Mouse (Mus musculus): ENCODE measurements around the gene Pard3. TPM values are rescaled to one million over a fixed set of nuclear protein-coding genes. Genes with fewer than 3 reads are reported as not detected.

The Pard3 gene
- polyA plus RNA-seq, 2 experiments = 39.1 to 43.3 TPM

DNA sequence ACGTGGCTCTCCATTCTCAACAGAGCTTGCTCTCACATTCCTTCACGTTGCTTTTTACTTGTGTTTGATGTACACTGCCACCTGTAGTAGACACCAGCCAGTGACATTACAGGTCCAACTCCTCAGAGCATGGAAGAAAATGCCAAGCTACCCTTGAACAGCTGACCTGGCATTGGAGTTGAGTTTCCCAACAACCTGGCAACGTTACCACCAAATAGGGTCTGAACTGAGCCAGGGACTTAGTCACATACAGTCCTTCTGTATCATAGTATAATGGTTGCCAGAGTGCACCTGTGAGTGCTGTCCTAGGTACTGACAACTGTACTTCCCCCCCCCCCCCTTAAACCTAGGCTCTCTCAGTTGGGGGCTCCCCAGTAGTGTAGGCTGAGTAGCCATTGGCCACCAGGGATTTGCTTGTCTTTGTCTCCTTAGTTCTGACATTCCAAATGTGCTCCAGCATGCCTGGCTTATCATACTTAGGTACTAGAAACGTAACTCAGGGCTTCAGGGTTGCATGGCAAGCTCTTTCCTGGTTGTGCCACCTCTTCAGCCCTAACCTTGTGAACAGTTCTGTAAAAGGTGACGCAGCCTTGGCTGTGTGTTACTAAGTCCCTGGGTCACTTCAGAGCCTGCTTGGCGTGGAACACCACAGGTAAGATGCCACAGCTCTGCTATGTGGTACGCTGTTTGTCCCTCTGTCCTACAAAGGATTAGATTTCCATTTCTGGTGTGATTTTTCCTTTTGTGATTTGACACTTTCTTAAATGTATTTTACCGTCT lies 201.2 kb downstream of the Pard3 start:
- no peaks in the 10 kb centered on the region for H3K36me3 ChIP-seq (ENCODE audit: control insufficient read depth, insufficient read depth, low read length)
- no peaks in the 10 kb centered on the region for H3K9me3 ChIP-seq (ENCODE audit: control insufficient read depth, low read length)
- DNase-seq (ENCODE audit: low spot score) (no peak), ATAC-seq (ENCODE audit: low FRiP score, low read depth) (no peak)
- H3K4me3 ChIP-seq (replicated peaks; ENCODE audit: low read length) = no peak overlapping the region
- TF ChIP-seq POLR2A (IDR thresholded peaks at IDR 0.05; ENCODE audit: borderline replicate concordance, extremely low read depth, insufficient read depth, insufficient read length) = no peak
- no peaks in the 10 kb centered on the region for H3K27me3 ChIP-seq (ENCODE audit: control insufficient read depth, insufficient read depth, low read length)
- H3K4me2 ChIP-seq (replicated peaks; ENCODE audit: low read depth, low read length, severe bottlenecking) = no peak overlapping the region
- H3K4me1 ChIP-seq (ENCODE audit: control insufficient read depth, insufficient read depth, low read length) = no peaks in the 10 kb centered on the region
- no peak overlapping the region for H3K9ac ChIP-seq (ENCODE audit: low read depth, low read length, severe bottlenecking)
- H3K27ac ChIP-seq (replicated peaks; ENCODE audit: low read depth, low read length) = no peak overlapping the region
- WGBS = 77% methylated on average over 8 of the region's 8 CpGs

DNA sequence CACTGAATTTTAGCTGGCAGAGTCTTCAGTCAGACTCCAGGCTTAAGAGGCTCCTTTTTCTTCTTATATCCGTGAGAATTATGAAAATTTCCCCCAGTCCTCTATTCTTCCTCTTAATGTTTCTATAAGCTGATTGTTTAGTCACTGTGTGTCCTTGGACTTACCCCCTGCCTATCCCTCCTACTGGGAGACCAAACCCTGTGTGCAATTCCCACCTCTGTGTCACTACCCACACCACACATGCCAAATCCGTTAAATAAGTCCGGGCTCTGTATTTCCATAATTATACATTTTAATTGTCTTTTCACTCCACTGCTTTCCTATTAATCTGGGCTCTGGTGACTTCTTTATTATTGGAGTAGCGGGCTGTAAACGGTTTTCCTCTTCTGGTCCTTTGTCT lies 203.1 kb downstream of the Pard3 start:
- no peak for TF ChIP-seq POLR2A (IDR thresholded peaks at IDR 0.05; ENCODE audit: borderline replicate concordance, extremely low read depth, insufficient read depth, insufficient read length)
- DNase-seq (ENCODE audit: low spot score) (no peak), ATAC-seq (ENCODE audit: low FRiP score, low read depth) (no peak)
- no peaks in the 10 kb centered on the region for H3K4me1 ChIP-seq (ENCODE audit: control insufficient read depth, insufficient read depth, low read length)
- H3K9me3 ChIP-seq (ENCODE audit: control insufficient read depth, low read length) = no peaks in the 10 kb centered on the region
- H3K27me3 ChIP-seq (ENCODE audit: control insufficient read depth, insufficient read depth, low read length) = no peaks in the 10 kb centered on the region
- 48% methylated on average over 5 of the region's 5 CpGs for WGBS
- no peak overlapping the region for H3K9ac ChIP-seq (ENCODE audit: low read depth, low read length, severe bottlenecking)
- no peaks in the 10 kb centered on the region for H3K36me3 ChIP-seq (ENCODE audit: control insufficient read depth, insufficient read depth, low read length)
- H3K4me2 ChIP-seq (replicated peaks; ENCODE audit: low read depth, low read length, severe bottlenecking) = no peak overlapping the region
- H3K4me3 ChIP-seq (replicated peaks; ENCODE audit: low read length) = no peak overlapping the region
- no peak overlapping the region for H3K27ac ChIP-seq (replicated peaks; ENCODE audit: low read depth, low read length)

DNA sequence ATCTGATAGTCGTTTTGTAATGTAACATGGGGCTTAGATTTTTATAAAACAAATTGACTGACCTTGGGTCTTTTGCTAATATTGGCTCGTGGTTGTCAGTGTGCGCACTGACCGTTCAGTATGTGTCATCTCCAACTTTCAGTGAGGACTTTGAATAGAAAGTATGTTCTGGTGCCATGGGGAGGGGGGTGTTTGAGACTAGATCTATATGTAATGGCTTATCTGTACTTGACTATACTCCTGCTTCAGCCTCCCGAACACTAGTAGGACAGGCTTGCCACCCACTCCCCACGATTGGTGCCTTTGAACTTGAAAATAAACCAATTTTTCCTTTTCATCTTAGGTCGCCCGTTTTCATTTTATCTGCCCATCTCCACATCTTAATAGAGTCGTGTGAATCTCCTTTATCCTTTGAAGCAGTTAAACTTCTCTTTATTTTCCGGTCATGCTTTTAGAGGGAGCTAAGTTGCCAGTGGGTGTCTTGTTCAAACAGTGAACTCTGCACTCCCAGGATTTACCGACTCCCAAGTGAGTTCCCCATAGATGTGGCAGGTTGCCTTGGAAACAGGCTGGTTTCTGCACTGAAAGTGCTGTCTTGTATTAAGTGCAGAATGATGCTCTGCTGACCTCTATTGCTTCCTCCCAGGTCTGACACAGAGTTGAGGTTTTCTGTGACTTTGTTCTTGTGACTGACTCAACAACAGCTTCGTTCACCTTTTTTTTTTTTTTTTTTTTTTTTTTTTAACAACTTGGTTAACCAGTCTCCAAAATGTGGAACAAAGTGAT lies 204.7 kb downstream of the Pard3 start:
- Histone ChIP-seq H3K36me3 (ENCODE audit: control insufficient read depth, insufficient read depth, low read length) (no peaks in the 10 kb centered on the region), H3K4me2 (replicated peaks; ENCODE audit: low read depth, low read length, severe bottlenecking) (no peak overlapping the region), H3K9ac (ENCODE audit: low read depth, low read length, severe bottlenecking) (no peak overlapping the region), H3K9me3 (ENCODE audit: control insufficient read depth, low read length) (no peaks in the 10 kb centered on the region), H3K27ac (replicated peaks; ENCODE audit: low read depth, low read length) (no peak overlapping the region), H3K4me1 (ENCODE audit: control insufficient read depth, insufficient read depth, low read length) (no peaks in the 10 kb centered on the region), H3K27me3 (ENCODE audit: control insufficient read depth, insufficient read depth, low read length) (no peaks in the 10 kb centered on the region), H3K4me3 (replicated peaks; ENCODE audit: low read length) (no peak overlapping the region)
- WGBS = 69% methylated on average over 12 of the region's 12 CpGs
- no peak for TF ChIP-seq POLR2A (IDR thresholded peaks at IDR 0.05; ENCODE audit: borderline replicate concordance, extremely low read depth, insufficient read depth, insufficient read length)
- ATAC-seq (ENCODE audit: low FRiP score, low read depth) (no peak), DNase-seq (ENCODE audit: low spot score) (no peak)

DNA sequence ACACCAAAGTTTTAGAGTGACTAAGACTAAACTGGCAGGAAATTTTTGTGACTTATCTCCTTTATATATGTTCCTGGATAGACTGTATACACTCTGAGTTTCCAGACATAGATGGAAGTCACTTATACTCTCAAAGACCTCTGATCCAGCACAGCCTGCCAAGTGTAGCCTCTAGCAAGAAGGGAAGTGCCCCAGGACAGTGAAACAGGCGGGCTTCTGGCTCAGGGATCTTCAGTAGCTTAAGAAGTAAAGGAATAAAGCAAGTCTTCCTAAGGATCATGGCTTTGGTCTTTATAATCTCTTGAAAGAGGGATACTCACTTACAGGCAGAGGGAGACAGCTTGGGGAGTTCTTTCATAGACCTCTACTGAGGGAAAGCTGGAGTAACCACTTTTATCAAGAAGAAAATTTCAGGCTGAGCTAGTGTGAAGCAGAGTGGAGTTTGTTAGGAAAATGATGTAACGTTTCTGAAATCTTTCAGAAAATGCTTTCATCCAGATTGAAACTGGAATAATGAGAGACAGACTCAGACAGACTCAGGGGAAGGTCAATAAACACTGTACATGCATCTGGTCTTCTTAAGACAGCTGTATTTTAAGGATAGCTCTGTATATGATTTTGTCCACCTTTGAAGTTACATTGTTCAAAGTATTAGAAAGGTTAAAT lies 205.5 kb downstream of the Pard3 start:
- TF ChIP-seq POLR2A (IDR thresholded peaks at IDR 0.05; ENCODE audit: borderline replicate concordance, extremely low read depth, insufficient read depth, insufficient read length) = no peak
- Histone ChIP-seq H3K9ac (ENCODE audit: low read depth, low read length, severe bottlenecking) (no peak overlapping the region), H3K27ac (replicated peaks; ENCODE audit: low read depth, low read length) (no peak overlapping the region), H3K4me1 (ENCODE audit: control insufficient read depth, insufficient read depth, low read length) (no peaks in the 10 kb centered on the region), H3K4me3 (replicated peaks; ENCODE audit: low read length) (no peak overlapping the region), H3K36me3 (ENCODE audit: control insufficient read depth, insufficient read depth, low read length) (no peaks in the 10 kb centered on the region), H3K4me2 (replicated peaks; ENCODE audit: low read depth, low read length, severe bottlenecking) (no peak overlapping the region), H3K27me3 (ENCODE audit: control insufficient read depth, insufficient read depth, low read length) (no peaks in the 10 kb centered on the region), H3K9me3 (ENCODE audit: control insufficient read depth, low read length) (no peaks in the 10 kb centered on the region)
- DNase-seq (ENCODE audit: low spot score) = no peak
- no peak for ATAC-seq (ENCODE audit: low FRiP score, low read depth)
- WGBS = 52% methylated on average over 2 of the region's 2 CpGs

DNA sequence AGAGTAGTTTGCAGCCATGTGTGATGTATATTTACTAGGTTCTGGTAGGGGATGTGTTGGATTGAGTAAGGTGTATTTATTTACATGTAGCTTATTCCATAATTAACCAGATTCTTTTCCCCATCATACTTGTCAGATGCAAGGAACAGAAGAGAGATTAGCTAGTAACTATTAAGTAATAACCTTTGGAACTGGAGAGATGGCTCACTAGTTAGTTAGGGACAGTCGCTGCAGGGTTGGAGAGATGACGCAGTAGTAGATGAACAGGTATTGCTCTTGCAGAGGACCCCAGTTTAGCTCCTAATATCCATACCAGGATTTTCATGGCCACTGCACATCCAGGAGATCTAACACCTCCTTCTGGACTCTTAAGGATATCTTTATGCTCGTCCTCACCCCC lies 207.5 kb downstream of the Pard3 start:
- H3K27me3 ChIP-seq (ENCODE audit: control insufficient read depth, insufficient read depth, low read length) = no peaks in the 10 kb centered on the region
- H3K9me3 ChIP-seq (ENCODE audit: control insufficient read depth, low read length) = no peaks in the 10 kb centered on the region

More for the DNA sequence above, 207.5 kb downstream of the Pard3 start:
- ATAC-seq (ENCODE audit: low FRiP score, low read depth) (no peak), DNase-seq (ENCODE audit: low spot score) (no peak)
- TF ChIP-seq POLR2A (IDR thresholded peaks at IDR 0.05; ENCODE audit: borderline replicate concordance, extremely low read depth, insufficient read depth, insufficient read length) = no peak
- Histone ChIP-seq H3K9ac (ENCODE audit: low read depth, low read length, severe bottlenecking) (no peak overlapping the region), H3K4me1 (ENCODE audit: control insufficient read depth, insufficient read depth, low read length) (no peaks in the 10 kb centered on the region), H3K4me2 (replicated peaks; ENCODE audit: low read depth, low read length, severe bottlenecking) (no peak overlapping the region), H3K36me3 (ENCODE audit: control insufficient read depth, insufficient read depth, low read length) (no peaks in the 10 kb centered on the region), H3K4me3 (replicated peaks; ENCODE audit: low read length) (no peak overlapping the region), H3K27ac (replicated peaks; ENCODE audit: low read depth, low read length) (no peak overlapping the region)
- WGBS = 92% methylated on average over 3 of the region's 3 CpGs
